Mouse (Mus musculus) embryo, embryonic 10 days (tissue): ENCODE data around the gene Edem3.
A peak's percentile ranks its signal among the peaks of the same experiment; 100 is the strongest.
"Not testable (repeated sequence)": the region's sequence is repeated elsewhere in the genome, so short reads cannot be mapped to it uniquely, and the experiment has no call there.

Experiments used
- DNase-seq: peaks from one replicate; pipeline ENCODE4 v3.0.0-alpha.2; 2015; ENCODE audit warnings: low spot score

Gene Edem3

DNA sequence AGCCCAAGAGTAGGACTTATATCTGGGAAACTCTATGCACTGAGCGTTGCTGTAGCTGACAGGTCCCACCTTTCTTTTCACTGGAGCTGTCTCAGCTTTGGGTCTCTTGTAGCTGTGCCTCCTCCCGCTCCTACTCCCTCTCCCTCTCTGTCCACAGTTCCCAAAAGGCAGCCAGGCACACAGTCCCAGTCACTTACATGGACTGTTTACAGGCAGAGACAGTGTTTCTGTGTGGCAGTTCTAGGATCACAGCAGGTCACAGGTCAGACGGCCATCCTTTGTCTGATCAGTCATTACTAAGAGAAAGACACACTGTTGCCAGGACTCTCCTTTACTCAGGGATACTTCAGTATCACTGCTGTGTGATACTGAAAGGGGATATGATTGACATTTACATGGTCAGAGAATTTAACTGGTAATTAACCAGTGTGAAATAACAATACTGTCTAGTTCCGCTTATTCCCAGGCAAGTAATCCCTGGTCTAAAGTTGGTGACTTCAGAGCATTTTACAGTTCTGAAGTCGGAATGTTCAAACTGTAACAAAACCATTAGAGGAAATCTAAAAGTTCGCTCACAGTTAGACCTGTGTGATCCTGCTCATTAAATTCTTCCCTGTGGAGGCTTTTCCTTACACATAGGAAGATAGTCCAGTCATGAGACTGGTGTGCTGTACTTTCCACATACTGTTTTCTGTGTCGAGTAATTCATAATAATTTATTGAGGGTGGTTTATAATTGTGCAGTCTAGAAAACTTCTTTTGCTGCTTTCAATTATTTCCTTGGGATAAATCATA is 55.7 kb downstream of the Edem3 start:
- peak; percentile 56 for DNase-seq

DNA sequence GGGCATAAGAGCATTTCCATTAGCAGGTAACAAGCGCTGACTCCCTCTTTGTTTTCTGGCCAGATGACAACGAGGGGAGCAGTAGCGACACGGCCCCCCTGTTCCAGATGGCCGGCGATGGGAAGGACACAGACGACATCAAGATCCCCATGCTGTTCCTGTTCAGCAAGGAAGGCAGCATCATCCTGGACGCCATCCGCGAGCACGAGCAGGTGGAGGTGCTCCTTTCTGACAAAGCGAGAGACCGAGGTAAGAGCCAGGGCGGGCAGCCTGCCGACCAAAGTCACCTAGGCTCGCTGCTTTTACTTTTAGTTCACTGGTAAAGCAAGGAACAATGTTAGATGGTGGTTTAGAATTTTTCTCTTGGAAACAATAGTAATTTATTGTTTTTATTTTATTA is 56.3 kb downstream of the Edem3 start:
- no peak for DNase-seq

DNA sequence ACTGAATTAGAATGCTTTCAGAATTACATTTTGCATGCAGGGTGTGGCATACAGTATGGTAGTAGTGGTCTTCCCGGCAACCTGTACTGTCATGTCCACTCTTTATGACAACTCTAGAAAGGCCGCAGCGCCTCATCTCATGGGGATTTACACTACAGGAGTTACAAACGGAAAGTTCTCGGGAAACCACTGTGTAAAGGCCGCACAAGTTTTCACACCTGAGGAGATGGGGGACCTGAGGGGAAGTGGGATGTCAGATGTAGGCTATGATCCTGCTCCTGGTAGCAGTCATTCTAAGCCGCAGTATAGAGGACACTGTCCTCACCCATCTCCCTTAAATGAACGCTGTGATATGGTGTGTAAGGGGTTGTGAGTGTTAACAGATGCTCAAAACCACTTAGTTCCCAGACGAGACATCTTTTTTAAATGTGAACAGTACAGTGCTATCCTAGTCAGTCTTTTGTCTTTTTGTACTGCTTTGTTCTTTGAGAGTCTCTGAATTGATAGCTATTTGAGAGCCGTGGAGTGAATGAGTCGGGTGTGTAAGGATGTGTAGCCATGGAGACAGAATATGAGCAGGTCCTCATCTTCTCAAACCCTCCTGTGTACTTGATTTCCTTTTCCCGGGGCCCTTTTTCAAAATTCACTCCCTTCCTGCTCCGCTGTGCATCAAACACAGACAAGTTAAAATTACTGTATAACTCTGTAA is 57.0 kb downstream of the Edem3 start:
- no peak for DNase-seq

DNA sequence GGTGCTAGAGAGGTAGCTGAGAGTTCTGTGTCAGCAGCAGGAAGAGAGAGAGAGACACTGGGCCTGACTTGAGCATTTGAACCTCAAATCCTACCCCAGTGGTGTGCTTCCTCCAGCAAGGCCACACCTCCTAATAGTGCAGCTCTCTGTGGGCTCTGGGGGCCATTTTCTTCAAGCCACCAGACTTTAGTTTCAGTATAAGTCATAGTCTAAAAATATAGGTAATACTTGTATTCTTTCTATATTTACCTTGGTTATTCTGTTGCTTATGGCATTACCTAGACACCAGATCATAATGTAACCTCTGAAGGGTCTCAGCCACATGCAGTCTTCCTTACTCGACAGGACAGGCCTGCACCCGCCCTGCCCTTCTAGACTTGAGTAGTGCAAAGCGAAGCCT is 60.9 kb downstream of the Edem3 start:
- DNase-seq = no peak

DNA sequence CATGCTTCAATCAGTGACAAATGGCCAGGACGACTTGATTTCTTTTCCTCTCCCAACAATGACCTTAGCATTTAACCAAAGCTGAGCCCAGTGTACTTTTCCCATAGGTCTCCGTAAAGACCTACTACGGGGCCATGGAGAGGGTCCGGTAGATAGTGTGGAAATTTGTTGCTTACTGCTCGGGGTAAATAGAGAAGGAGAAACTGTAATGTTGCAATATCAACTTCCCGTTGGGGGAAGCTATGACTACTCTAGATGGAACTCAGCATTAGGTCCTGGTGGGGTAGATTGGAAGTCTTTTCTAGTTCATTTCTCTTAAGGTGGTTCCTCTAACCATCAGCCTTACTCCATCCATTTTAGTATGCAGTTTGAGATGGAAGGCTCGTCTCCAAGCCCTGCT is 64.0 kb downstream of the Edem3 start:
- no peak for DNase-seq

DNA sequence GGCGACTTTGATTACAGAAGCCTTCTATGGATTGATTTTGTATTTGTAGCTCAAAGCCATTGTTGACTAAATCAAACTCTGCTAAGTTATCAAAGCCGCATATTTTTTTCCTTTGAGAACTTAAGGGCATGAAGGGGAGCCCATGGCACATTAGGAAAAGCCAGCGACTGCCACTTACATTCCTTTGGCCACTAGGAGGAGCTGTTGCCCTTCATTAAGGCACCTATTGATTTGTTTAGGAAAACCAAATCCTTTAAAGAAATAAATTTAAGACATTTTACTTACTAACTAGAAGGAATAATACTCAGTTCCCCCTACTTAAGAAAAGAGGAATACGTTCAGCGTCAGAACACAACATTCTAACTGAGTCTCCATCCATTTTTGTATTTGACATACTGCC is 65.3 kb downstream of the Edem3 start:
- peak; percentile 89 for DNase-seq

DNA sequence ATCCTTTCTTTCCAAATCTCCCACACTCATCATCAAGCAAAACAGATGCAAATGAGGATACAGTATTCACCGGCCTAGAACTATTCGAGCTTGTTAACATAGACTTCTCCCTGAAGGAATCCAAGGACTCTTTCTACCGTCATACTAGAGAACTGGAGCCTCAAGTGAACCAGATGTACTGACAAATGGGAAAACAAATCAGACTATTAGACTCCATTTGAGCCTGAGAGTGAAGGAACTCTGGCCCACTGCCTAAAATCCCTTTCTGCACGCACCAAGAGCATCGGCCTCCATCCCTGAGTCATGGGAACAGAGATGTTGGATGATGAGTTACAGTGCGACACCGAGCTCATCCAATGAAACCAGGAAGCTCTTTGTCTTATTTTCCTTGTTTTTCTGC is 69.9 kb downstream of the Edem3 start:
- no peak for DNase-seq

DNA sequence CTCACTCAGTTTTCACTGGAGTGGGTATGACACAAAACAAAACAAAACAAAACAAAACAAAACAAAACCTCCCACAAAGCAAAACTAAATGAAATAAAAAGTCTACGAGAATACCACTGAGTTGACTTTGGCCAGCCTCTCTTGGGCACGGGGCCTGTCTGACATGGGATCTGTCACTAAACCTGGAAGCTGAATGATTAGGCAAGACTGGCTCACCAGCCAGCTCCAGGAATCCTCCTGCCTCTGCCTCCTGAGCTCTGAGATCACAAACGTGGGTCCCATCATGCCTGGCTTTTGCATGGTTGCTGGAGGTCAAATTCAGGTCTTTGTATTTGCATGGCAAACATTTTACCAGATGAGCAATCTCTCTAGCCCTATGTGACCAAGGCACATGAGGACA is 76.6 kb downstream of the Edem3 start:
- DNase-seq = no peak

DNA sequence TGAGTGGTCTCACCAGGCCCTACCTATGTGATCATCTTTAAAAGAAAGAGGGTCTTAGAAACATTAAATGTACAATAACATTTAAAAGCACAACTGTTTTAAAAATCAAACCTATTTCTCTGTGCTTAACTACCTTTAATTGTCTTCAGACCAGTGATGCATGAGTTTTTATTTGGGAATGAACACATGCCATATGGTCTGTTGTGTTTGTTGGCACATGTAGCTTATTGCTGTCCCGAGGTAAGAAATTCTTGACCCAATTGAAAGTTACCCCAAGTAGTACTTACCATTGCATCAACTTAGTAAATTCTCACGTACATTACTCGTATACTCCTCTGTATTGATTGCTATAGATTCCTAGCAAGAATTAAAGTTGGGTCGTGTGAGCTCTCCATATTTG is 80.1 kb downstream of the Edem3 start:
- no peak for DNase-seq

DNA sequence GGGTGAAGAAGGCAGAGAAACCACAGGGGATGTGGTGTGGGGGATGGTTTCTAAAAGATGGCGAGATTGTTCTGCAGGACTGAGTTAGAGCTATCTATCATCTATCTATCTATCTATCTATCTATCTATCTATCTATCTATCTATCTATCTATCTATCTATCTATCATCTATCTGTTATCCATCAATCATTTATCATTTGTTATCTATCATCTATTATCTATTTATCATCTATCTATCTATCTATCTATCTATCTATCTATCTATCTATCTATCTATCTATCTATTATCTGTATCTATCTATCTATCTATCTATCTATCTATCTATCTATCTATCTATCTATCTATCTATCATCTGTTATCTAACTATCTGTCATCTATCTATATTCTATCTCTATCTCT is 85.2 kb downstream of the Edem3 start:
- DNase-seq = not testable (repeated sequence)

DNA sequence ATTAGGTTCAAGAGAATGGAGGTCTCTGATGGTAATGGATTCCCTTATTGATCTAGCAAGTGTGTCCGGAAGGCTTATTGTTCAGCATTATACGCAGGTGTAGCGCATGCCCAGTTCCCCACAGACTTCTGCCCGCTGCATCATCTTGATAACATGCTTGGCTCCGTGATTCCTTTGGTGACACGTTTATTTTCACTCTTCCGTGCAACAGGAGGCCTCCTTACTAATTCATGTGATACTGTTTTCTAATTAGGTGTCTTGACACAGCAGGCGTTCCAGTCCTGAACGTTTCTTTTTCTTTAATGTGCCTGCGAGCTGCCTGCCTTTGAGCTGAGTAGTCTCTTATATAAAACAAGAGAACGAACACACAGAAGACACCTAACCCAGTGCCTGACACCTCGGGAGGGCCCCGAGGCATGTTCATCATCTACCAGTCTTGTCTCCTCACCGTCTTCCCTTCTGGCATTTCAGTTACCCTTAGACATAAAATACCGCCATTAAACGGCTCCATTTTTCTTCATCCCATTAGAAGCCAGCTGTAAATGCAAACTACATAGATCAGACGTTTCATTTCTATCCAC is 90.2 kb downstream of the Edem3 start:
- DNase-seq = no peak

DNA sequence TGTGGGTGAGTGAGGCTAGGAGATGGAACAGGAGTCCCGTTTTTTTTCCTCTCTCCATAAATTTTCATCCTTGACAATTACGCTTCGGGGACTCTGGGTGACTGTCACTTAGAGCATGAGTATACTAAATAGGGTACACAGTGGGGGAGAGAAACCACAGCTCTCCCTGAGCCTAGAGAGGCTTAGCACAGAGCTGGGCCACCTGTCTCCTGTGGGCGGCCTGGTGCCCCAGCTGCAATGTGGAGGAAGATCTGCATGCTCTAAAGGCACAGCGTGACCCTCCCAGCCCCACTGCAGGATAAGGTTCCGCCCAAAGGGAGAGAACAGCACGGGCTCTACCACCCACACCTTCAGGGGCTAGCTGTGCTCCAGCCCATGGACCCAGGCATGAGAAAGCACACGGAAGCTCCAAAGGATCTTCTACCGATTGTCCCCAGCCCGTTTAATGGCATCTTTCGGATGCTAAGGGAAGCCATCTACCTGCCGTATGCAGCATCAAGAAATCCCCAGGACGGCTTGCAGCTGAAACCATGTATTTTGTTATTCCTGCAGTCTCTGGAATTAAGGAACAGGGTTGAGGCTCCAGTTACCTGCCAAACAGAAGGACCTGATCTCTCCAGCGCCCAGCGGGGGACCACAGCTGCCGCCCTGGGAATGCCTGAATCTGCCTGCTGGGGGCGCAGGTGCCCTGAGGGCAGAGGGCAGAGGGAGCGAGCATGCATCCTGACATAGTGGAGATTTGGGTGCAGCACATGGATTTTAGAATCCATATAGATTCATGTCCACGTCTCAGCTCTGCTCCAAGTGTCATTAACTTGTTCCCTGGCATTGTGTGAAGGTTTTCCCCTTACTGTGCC is 91.0 kb downstream of the Edem3 start:
- no peak for DNase-seq

DNA sequence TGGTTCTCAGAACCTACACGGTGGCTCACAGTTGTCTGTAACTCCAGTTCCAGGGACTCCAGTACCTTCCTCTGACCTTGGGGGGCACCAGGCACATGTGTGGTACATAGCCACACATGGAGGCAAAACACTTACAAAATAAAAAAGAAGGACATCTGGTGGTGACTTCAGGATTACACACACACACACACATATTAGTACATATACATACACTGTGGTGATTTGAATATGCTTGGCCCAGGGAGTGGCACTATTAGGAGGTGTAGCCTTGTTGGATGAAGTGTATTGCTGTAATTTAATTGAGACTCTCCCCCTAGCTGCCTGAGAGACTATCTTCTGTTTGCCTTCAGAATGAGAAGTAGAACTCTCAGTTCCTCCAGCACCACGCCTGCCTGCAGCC is 93.1 kb downstream of the Edem3 start:
- DNase-seq = no peak

DNA sequence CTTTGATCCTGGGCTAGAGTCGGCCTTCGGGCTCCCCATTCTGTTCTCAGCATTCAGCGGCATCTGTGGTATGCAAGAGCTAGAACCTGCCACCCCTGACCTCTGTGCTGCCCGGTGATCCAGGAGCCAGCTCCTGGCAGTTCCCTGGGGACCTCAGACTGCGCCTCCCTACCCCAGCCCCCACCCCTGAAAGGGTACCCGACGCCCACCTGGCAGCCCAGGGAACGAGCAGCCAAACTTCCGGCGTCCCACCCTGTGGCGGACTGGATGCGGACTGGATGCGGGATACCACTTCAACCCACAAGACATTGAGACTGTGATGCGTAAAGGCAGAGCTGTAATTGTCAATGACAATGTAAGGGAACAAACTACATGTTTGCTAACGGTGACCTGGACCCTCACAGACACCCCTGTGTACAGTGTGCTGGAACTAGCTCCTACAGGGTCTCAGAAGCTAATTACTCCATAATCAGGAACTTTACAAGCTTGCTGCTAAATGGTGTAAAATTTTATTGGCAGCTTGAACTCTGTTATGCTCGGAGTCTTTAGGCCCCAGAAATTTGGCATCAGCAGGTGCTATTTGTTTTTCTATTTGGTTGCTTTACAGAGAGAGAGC is 94.9 kb downstream of the Edem3 start:
- DNase-seq = no peak

DNA sequence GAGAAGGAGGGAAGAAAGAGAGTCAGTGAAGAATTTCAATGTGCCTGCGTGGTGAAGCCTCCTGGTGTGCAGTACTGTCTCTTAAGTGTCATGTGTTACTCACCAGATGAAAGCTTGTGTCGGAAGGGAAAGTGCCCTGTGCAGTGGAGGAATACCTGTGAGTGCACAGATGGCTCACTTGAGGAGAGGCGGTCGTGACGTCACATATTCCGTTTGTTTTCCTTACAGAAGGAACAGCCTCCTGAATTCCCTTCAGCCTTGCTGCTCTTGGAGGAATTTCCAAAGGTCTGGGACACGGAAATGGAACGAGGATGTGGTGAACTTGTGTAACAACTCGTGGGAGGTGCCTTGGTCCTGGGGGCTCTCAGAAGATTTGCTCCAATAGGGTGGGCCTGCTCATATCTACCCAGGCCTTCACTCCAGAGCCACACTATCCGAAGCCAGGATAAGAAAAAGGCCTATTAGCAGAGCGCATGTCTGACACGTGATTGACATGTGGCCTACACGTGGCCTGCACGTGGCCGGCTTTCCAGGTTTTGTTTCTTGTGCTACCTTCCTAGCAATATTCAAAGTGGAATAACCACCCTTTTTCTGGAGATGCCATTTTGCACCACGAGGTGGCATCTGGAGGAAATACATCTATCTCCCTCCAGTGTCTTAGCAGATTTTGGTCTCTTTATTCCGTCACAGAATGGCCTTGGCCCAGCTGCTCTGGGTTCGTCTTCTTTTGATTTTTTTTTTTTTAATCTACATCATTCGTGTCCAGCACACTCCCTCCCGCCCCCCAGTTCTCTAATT is 96.1 kb downstream of the Edem3 start:
- no peak for DNase-seq

DNA sequence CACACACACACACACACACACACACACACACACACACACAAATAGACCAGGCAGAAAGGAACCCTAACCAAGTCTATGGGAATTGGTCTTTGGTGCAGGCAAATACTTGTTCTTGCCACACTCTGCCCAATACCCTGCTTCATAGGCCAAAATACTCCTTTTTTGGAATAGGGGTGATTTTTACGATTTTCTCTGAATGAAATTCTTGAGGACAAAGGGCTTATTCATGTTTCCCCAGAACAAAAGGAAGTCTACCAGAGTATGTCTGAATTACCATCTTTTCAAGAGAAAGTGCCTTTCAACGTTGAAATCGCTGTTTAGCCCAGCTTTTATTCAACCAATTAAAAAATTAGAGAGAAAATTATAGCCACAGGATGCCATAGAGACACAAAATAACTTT is 96.8 kb downstream of the Edem3 start:
- no peak for DNase-seq

DNA sequence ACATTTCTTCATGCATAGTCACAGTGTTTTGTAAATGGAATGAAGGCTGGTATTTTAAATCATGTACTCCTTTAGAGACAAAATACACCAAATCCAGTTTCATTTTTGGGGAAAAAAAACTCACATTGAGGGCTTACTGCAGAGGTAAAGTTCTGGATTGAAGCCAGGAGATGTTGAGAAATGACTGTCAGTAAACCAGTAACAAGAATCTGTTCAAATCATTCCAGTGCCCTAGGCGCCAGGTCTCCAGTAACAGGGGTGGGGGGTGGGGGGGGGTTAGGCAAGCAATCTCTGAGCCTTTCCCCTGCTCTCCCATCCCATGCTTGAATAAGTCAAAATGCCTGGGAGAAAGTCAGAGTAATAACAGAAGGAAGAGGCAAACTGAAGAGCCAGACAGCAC is 100.4 kb downstream of the Edem3 start:
- no peak for DNase-seq

DNA sequence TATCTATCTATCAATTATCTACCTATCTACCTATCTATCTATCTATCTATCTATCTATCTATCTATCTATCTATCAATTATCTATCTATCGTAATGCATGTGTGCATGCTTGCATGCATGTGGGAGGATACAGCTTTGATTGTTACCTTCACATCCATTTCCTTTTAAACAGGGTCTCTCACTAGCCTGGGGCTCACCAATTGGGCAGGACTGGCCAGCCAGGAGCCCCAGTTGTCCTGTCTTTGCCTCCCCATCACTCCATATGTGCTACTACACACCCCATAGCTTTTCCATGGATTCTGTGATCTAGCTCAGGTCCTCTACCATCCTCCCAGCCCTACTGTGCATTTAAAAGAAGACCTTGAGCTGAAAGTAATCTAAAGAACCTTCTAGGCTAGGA is 103.3 kb downstream of the Edem3 start:
- DNase-seq = no peak

DNA sequence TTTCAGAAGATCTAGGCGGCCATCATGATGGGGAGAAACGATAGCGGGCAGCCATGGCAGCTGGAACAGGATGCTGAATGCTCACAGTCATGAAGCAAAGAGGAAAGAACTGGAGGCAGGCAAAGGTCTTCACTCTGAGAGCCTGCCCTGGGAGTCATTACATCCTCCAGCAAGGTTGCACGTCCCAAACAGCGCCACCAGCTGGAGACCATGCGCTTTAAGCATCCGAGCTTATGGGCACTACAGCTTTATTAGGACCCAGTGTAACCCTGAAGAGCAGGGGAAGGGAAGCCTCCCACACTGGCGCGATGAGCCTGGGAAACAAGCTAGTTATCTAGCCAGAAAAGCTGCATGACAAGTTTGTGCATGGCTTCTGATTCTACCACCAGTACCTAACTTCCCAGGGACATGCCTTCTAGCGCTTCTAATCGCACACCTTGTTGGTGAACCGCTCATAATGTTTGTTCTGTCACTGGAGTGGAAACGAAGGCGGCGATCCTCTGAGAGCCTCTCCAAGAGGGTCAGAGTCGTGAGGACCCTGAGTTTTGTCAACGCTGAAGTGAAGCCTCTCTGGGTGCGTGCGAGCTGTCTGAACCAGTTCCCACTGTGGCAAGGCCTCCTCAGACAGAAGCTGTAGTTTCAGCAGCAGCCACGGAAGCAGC is 106.3 kb downstream of the Edem3 start:
- DNase-seq = peak; percentile 20

DNA sequence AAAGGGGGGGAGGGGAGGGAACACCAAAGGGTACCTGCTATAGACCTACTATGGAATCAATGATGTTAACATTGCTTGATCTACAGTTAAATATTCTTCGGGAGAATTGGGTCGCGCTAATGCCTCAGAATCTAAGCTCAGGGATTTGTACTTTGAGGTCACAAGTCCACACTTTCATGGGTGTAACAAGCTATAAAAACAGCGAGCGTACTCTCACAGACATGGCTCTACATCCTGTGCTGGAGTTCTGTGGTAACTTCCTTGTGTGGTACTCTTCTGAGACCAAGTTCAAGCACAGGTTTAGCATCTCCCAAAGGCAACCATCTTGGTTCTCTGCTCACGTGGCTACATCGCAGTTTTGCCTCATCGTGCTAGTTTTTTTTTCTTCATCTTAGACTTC is 106.9 kb downstream of the Edem3 start:
- DNase-seq = no peak
